Mouse (Mus musculus): ENCODE results near the gene S100a3. TPM values are rescaled to one million over a fixed set of nuclear protein-coding genes. Genes with fewer than 3 reads are reported as not detected.
A peak's percentile ranks its signal among the peaks of the same experiment; 100 is the strongest.

Gene S100a3
- total and polyA plus RNA-seq, 3 experiments: 0.03 to 0.04 TPM; not detected in 1

- TF ChIP-seq HCFC1 (IDR thresholded peaks at IDR 0.05; ENCODE audit: low read depth, low read length): no peak
- TF ChIP-seq TCF12 (IDR thresholded peaks at IDR 0.05; ENCODE audit: low read depth, low read length): 0 out of 2 replicates have a peak, but pooled peaks have one; percentile 15
- no peak for TF ChIP-seq USF1 (IDR thresholded peaks at IDR 0.05; ENCODE audit: low read depth, low read length)
- no peak for TF ChIP-seq POLR2AphosphoS5 (IDR thresholded peaks at IDR 0.05; ENCODE audit: borderline replicate concordance, low read depth, low read length)
- TF ChIP-seq SIN3A (IDR thresholded peaks at IDR 0.05; ENCODE audit: low read length): peak; percentile 45; the same call in 1 of the 2 replicates
- TF ChIP-seq POLR2A (IDR thresholded peaks at IDR 0.05; ENCODE audit: control insufficient read depth in 1 of 2, insufficient read depth in 1 of 2, low read depth in 1 of 2, low read length in 2 of 2, poor library complexity in 1 of 2): no peak
- TF ChIP-seq NELFE (IDR thresholded peaks at IDR 0.05; ENCODE audit: low read depth, low read length): no peak
- TF ChIP-seq RAD21 (IDR thresholded peaks at IDR 0.05; ENCODE audit: low read depth, low read length): peak; percentile 83
- no peak for TF ChIP-seq USF2 (IDR thresholded peaks at IDR 0.05; ENCODE audit: borderline replicate concordance in 1 of 2, insufficient read depth in 1 of 2, low read depth in 1 of 2, low read length in 2 of 2)
- 0 out of 2 replicates have a peak, but pooled peaks have one; percentile 13 for TF ChIP-seq BHLHE40 (IDR thresholded peaks at IDR 0.05; ENCODE audit: borderline replicate concordance, low read depth, low read length)
- no peak for TF ChIP-seq POLR2AphosphoS2 (IDR thresholded peaks at IDR 0.05; ENCODE audit: low read length)
- TF ChIP-seq CTCF (IDR thresholded peaks at IDR 0.05 in 2 of 3, conservative IDR thresholded peaks at IDR 0.05 in 1 of 3; ENCODE audit: control insufficient read depth in 1 of 3, insufficient read depth in 1 of 3, low read depth in 2 of 3, low read length in 3 of 3, poor library complexity in 1 of 3, severe bottlenecking in 1 of 3): peak; percentile 89 to 98 (median 97)
- no peak for TF ChIP-seq ZMIZ1 (IDR thresholded peaks at IDR 0.05; ENCODE audit: low read depth, low read length)
- TF ChIP-seq ZNF384 (IDR thresholded peaks at IDR 0.05; ENCODE audit: low read depth, low read length): no peak
- TF ChIP-seq MEF2A (IDR thresholded peaks at IDR 0.05; ENCODE audit: extremely low read depth, insufficient replicate concordance, low read depth, low read length, poor library complexity, severe bottlenecking): no peak
- no peak for TF ChIP-seq MAX (IDR thresholded peaks at IDR 0.05; ENCODE audit: low read length)
- TF ChIP-seq SMC3 (IDR thresholded peaks at IDR 0.05; ENCODE audit: low read depth, low read length): peak; percentile 98
- TF ChIP-seq KAT2A (conservative IDR thresholded peaks at IDR 0.05; ENCODE audit: low read depth, low read length): no peak
- peak; percentile 68; the same call in 1 of the 2 replicates for TF ChIP-seq JUND (IDR thresholded peaks at IDR 0.05; ENCODE audit: low read depth, low read length)
Measured at GRCm38 (mm10) chr3:90585595-90585994, 25.2 kb downstream of the S100a3 start (continued).

GRCm38 (mm10) chr3:90586016-90586643, 25.8 kb downstream of the S100a3 start:
- Histone ChIP-seq H3K27ac (ENCODE audit: control insufficient read depth, low read depth, low read length) (no peak overlapping the region), H3K79me2 (ENCODE audit: control insufficient read depth, insufficient read depth, low read length, poor library complexity) (no peaks in the 10 kb centered on the region), H3K4me3 (ENCODE audit: control insufficient read depth in 1 of 2, insufficient read depth in 1 of 2, low read depth in 2 of 2, low read length in 2 of 2) (no peak overlapping the region), H3K9ac (ENCODE audit: control insufficient read depth, low read depth, low read length, poor library complexity, severe bottlenecking) (no peak overlapping the region), H3K27me3 (ENCODE audit: control insufficient read depth in 1 of 2, insufficient read depth in 2 of 2, low read length in 2 of 2) (no peaks in the 10 kb centered on the region), H3K9me3 (replicated peaks; ENCODE audit: insufficient read depth, low read length) (no peaks in the 10 kb centered on the region), H3K4me1 (ENCODE audit: control insufficient read depth in 1 of 2, insufficient read depth in 2 of 2, low read length in 2 of 2) (peaks cover 0 to 28% of the 10 kb centered on the region in 2 experiments; a peak in 2 of 4 replicates), H3K36me3 (ENCODE audit: control insufficient read depth in 1 of 2, insufficient read depth in 2 of 2, low read length in 2 of 2) (peaks cover 0 to 9% of the 10 kb centered on the region in 2 experiments; a peak in 2 of 4 replicates)
- TF ChIP-seq ELF1 (IDR thresholded peaks at IDR 0.05; ENCODE audit: low read depth, low read length) (no peak), POLR2A (IDR thresholded peaks at IDR 0.05; ENCODE audit: control insufficient read depth in 1 of 2, insufficient read depth in 1 of 2, low read depth in 1 of 2, low read length in 2 of 2, poor library complexity in 1 of 2) (no peak), POLR2AphosphoS2 (IDR thresholded peaks at IDR 0.05; ENCODE audit: low read length) (no peak)
- no peak for DNase-seq (ENCODE audit: low read depth, low spot score)
